14 mouse cellular contexts compared by ENCODE assay signal in the genomic region with DNA sequence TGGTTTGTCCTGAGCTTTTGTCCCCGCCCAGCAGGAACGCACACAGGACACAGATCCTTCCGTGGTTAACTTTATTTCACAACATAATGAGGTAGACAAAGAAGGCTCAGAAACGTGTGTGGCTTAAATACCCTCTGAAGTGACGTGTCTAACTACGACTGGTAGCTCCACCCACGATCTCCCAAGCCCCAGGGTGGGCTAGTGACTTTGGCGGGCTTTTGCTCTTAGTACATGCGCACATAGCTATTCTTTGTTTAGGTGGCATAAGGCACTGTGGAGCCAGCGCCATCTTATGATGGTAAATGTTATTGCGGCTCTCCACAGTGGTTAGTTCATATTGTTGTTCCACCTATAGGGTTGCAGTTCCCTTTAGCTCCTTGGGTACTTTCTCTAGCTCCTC. TPM values are rescaled to one million over a fixed set of nuclear protein-coding genes. Genes with fewer than 3 reads are reported as not detected.
A peak's percentile ranks its signal among the peaks of the same experiment; 100 is the strongest.
DNase-seq lines count a peak whose midpoint lies in the region; ATAC-seq and TF ChIP-seq lines count a peak whose summit lies in the region.
"Not testable (repeated sequence)": the region's sequence is repeated elsewhere in the genome, so short reads cannot be mapped to it uniquely, and the experiment has no call there.
"Had no signal": no experiment of that assay in that cellular context is flagged by ENCODE, and none has a peak within 500 bp of the region (broad histone marks: within the 10 kb centered on the region; RNA-seq: fewer than 3 reads in every experiment).

No protein-coding gene starts in this region.

- H3K4me2 ChIP-seq in forebrain, postnatal 0 days (ENCODE audit: low read depth) = not testable (repeated sequence)
- peak overlapping the region; percentile 23; the same call in 1 of the 2 replicates for H3K4me2 ChIP-seq in hindbrain, embryonic 15.5 days
- H3K4me2 ChIP-seq in liver, embryonic 13.5 days = peak overlapping the region; percentile 29; the same call in 1 of the 2 replicates

- not testable (repeated sequence) for H3K4me3 ChIP-seq in forebrain, postnatal 0 days (ENCODE audit: low read depth, low read length); hindbrain, embryonic 15.5 days; liver, embryonic 13.5 days (replicated peaks); midbrain, embryonic 10.5 days

- H3K36me3 ChIP-seq in forebrain, postnatal 0 days (ENCODE audit: insufficient read depth); hindbrain, embryonic 15.5 days; liver, embryonic 13.5 days; midbrain, embryonic 10.5 days: not testable (repeated sequence)

- TF ChIP-seq CTCF in forebrain, postnatal 0 days (IDR thresholded peaks at IDR 0.05; ENCODE audit: low read depth) = peak; percentile 36

- not testable (repeated sequence) for H3K27ac ChIP-seq in forebrain, postnatal 0 days (ENCODE audit: low read depth, low read length); hindbrain, embryonic 15.5 days (replicated peaks); liver, embryonic 13.5 days
- peak overlapping the region; percentile 59; the same call in 1 of the 2 replicates for H3K27ac ChIP-seq in midbrain, embryonic 10.5 days (replicated peaks)

- peak; percentile 78 for ATAC-seq in forebrain, postnatal 0 days
- ATAC-seq in hindbrain, embryonic 15.5 days (ENCODE audit: low FRiP score, low read depth) = not testable (repeated sequence)
- peak; percentile 75 for ATAC-seq in liver, embryonic 13.5 days (ENCODE audit: low read depth)

- peak; percentile 95 for DNase-seq in 416B (ENCODE audit: low read depth)
- DNase-seq in R1 (ENCODE audit: low read depth, low spot score) = peak; percentile 88
- DNase-seq in cerebellum, adult 9-11 months = peak; percentile 15
- peak; percentile 19 for DNase-seq in forebrain, postnatal 0 days
- DNase-seq in liver, embryonic 13.5 days = peak; percentile 46
- peak; percentile 49 for DNase-seq in midbrain, embryonic 10.5 days (ENCODE audit: low spot score)
- peak; percentile 18 to 33 for DNase-seq in spleen, postnatal 36 days (ENCODE audit: low spot score in 2 of 2)

- H3K9ac ChIP-seq in forebrain, postnatal 0 days; hindbrain, embryonic 15.5 days; liver, embryonic 13.5 days: not testable (repeated sequence)

- not testable (repeated sequence) for H3K27me3 ChIP-seq in forebrain, postnatal 0 days (ENCODE audit: insufficient read depth, low read length); hindbrain, embryonic 15.5 days; liver, embryonic 13.5 days; midbrain, embryonic 10.5 days (ENCODE audit: low read depth, poor library complexity, severe bottlenecking)

- not testable (repeated sequence) for H3K9me3 ChIP-seq in forebrain, postnatal 0 days (ENCODE audit: low read length); hindbrain, embryonic 15.5 days; liver, embryonic 13.5 days (replicated peaks); midbrain, embryonic 10.5 days (replicated peaks)

- H3K4me1 ChIP-seq in forebrain, postnatal 0 days (ENCODE audit: insufficient read depth); hindbrain, embryonic 15.5 days (replicated peaks); liver, embryonic 13.5 days (replicated peaks); midbrain, embryonic 10.5 days: not testable (repeated sequence)

- WGBS in forebrain, postnatal 0 days = 33% methylated on average over 11 of the region's 11 CpGs
- WGBS in hindbrain, embryonic 15.5 days = 30% methylated on average over 11 of the region's 11 CpGs
- 19% methylated on average over 11 of the region's 11 CpGs for WGBS in liver, embryonic 13.5 days (ENCODE audit: insufficient replicate concordance)
- WGBS in midbrain, embryonic 10.5 days = 40% methylated on average over 11 of the region's 11 CpGs

RNA-seq across cellular contexts. Expression of gene Avpr1b, which starts 33.0 kb away (rescaled TPM):
- total RNA-seq in forebrain, postnatal 0 days (2014; rRNA removed) = not detected in 2 replicates
- polyA plus RNA-seq in forebrain, postnatal 0 days (2015; fragmentation: Nextera tagmentation; extraction: Ambion mirVana) = not detected in 2 replicates
- polyA plus RNA-seq in hindbrain, embryonic 15.5 days (2015; fragmentation: Nextera tagmentation; extraction: Ambion mirVana) = not detected in 2 replicates
- polyA plus RNA-seq in liver, embryonic 13.5 days (2015; fragmentation: Nextera tagmentation; extraction: Ambion mirVana) = not detected in 2 replicates
- polyA plus RNA-seq in midbrain, embryonic 10.5 days (2016; fragmentation: Nextera tagmentation; extraction: Ambion mirVana) = 0.04 TPM in 1 of 2 replicates, not detected in the other
- total RNA-seq: adrenal gland, postnatal 4 days; left cerebral cortex, adult 8-10 months had no signal
- polyA plus RNA-seq: embryonic facial prominence, embryonic 12.5 days; heart, embryonic 16.5 days; kidney, embryonic 14.5 days; spleen, adult 2 months had no signal

RNA-seq across cellular contexts. Expression of gene Fam72a, which starts 38.4 kb away (rescaled TPM):
- 0.38 and 1.5 TPM in 2 replicates for total RNA-seq in forebrain, postnatal 0 days (2014; rRNA removed)
- 0.86 and 1.2 TPM in 2 replicates for polyA plus RNA-seq in forebrain, postnatal 0 days (2015; fragmentation: Nextera tagmentation; extraction: Ambion mirVana)
- 1.1 and 1.7 TPM in 2 replicates for polyA plus RNA-seq in hindbrain, embryonic 15.5 days (2015; fragmentation: Nextera tagmentation; extraction: Ambion mirVana)
- polyA plus RNA-seq in liver, embryonic 13.5 days (2015; fragmentation: Nextera tagmentation; extraction: Ambion mirVana) = 2.9 and 3.1 TPM in 2 replicates
- 4.4 and 5.7 TPM in 2 replicates for polyA plus RNA-seq in midbrain, embryonic 10.5 days (2016; fragmentation: Nextera tagmentation; extraction: Ambion mirVana)

RNA-seq across cellular contexts. Expression of gene Srgap2, which starts 38.9 kb away (rescaled TPM):
- 61.1 and 68.4 TPM in 2 replicates for total RNA-seq in forebrain, postnatal 0 days (2014; rRNA removed)
- polyA plus RNA-seq in forebrain, postnatal 0 days (2015; fragmentation: Nextera tagmentation; extraction: Ambion mirVana) = 17.0 and 28.1 TPM in 2 replicates
- polyA plus RNA-seq in hindbrain, embryonic 15.5 days (2015; fragmentation: Nextera tagmentation; extraction: Ambion mirVana) = 22.6 and 28.3 TPM in 2 replicates
- 3.7 and 4.6 TPM in 2 replicates for polyA plus RNA-seq in liver, embryonic 13.5 days (2015; fragmentation: Nextera tagmentation; extraction: Ambion mirVana)
- polyA plus RNA-seq in midbrain, embryonic 10.5 days (2016; fragmentation: Nextera tagmentation; extraction: Ambion mirVana) = 16.9 and 18.7 TPM in 2 replicates

Comparison
In these comparisons a context has a peak if more than half of its experiments do, and no peak if none do; other contexts are left out.
1. DNase-seq: peak in every context shown above with its lines; median percentile 95 in 416B; 88 in R1; 49 in midbrain, embryonic 10.5 days; 46 in liver, embryonic 13.5 days; 26 in spleen, postnatal 36 days; 19 in forebrain, postnatal 0 days; 15 in cerebellum, adult 9-11 months.